ENCODE assay signal across 19 mouse cellular contexts in genomic region chr14:55324335-55324734, GRCm38 (mm10).
"Had no signal": no experiment of that assay in that cellular context is flagged by ENCODE, and none has a peak within 500 bp of the region (broad histone marks: within the 10 kb centered on the region; RNA-seq: fewer than 3 reads in every experiment).

No protein-coding gene starts in this region.

- DNase-seq: kidney, adult 18-20 months; kidney, adult 9 months; kidney, postnatal 14 days; kidney, postnatal 4 days; left cerebral cortex, postnatal 4 days; lung, embryonic 14.5 days; retina, postnatal 1 day; thymus, adult 2 months; thymus, postnatal 14 days had no signal

- ATAC-seq: hindbrain, postnatal 0 days; inflammation-experienced regulatory T-cells, adult 6 months; intestine, embryonic 16.5 days; lung, postnatal 0 days; midbrain, embryonic 15.5 days had no signal

- H3K4me3 ChIP-seq: limb, embryonic 12.5 days; limb, embryonic 15.5 days; midbrain, embryonic 12.5 days; midbrain, embryonic 15.5 days; neural tube, embryonic 12.5 days; neural tube, embryonic 15.5 days had no signal

- H3K4me1 ChIP-seq: limb, embryonic 12.5 days; limb, embryonic 15.5 days; midbrain, embryonic 12.5 days; midbrain, embryonic 15.5 days; neural tube, embryonic 12.5 days; neural tube, embryonic 15.5 days had no signal

- H3K27ac ChIP-seq: hindbrain, postnatal 0 days; limb, embryonic 12.5 days; limb, embryonic 15.5 days; midbrain, embryonic 12.5 days; midbrain, embryonic 15.5 days; neural tube, embryonic 12.5 days; neural tube, embryonic 15.5 days had no signal

- H3K27me3 ChIP-seq: limb, embryonic 12.5 days; limb, embryonic 15.5 days; midbrain, embryonic 12.5 days; midbrain, embryonic 15.5 days; neural tube, embryonic 12.5 days; neural tube, embryonic 15.5 days had no signal

- H3K9ac ChIP-seq: limb, embryonic 12.5 days; limb, embryonic 15.5 days; lung, embryonic 14.5 days; midbrain, embryonic 12.5 days; midbrain, embryonic 15.5 days; neural tube, embryonic 12.5 days; neural tube, embryonic 15.5 days had no signal

- H3K4me2 ChIP-seq: limb, embryonic 12.5 days; limb, embryonic 15.5 days; lung, embryonic 14.5 days; midbrain, embryonic 12.5 days; midbrain, embryonic 15.5 days; neural tube, embryonic 12.5 days; neural tube, embryonic 15.5 days had no signal

- H3K9me3 ChIP-seq: limb, embryonic 12.5 days; limb, embryonic 15.5 days; midbrain, embryonic 12.5 days; midbrain, embryonic 15.5 days; neural tube, embryonic 12.5 days; neural tube, embryonic 15.5 days had no signal

- H3K36me3 ChIP-seq: limb, embryonic 12.5 days; limb, embryonic 15.5 days; midbrain, embryonic 12.5 days; midbrain, embryonic 15.5 days; neural tube, embryonic 12.5 days; neural tube, embryonic 15.5 days had no signal
